Mouse (Mus musculus) mesoderm, embryonic 11.5 days (tissue): Measurements from ENCODE around the gene Srebf2.

ENCODE experiments used
- DNase-seq: peaks from one replicate; pipeline ENCODE4 v3.0.0-alpha.2; 2012; ENCODE audit warnings: low read depth, low spot score

Gene Srebf2

DNA sequence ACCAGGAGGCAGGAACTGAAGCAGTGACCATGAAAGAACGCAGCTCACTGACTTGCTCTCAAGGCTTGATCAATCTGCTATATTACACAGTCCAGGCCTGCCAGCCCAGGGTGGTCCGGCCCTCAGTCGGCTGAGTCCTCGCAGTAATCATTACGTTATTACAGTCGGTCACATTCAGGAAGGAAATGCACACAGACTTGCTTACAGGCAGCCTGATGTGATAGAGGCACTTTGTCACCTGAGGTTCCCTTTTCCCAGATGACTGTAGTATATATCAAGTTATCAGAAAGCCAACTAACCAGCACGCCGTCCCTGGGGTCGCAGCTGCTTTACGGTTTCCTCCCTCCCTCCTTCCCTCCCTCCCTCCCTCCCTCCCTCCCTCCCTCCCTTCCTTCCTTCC lies 9.9 kb downstream of the Srebf2 start:
- no peak for DNase-seq

- DNase-seq: peak; percentile 33
Observed at GRCm38 (mm10) chr15:82158243-82159035, 11.5 kb downstream of the Srebf2 start.

- DNase-seq: no peak
Observed at GRCm38 (mm10) chr15:82159471-82159870, 12.5 kb downstream of the Srebf2 start.

- no peak for DNase-seq
Observed at GRCm38 (mm10) chr15:82160731-82161640, 14.0 kb downstream of the Srebf2 start.

- no peak for DNase-seq
Observed at GRCm38 (mm10) chr15:82161965-82162600, 15.1 kb downstream of the Srebf2 start.

GRCm38 (mm10) chr15:82163356-82164060 lies 16.5 kb downstream of the Srebf2 start:
- no peak for DNase-seq

DNA sequence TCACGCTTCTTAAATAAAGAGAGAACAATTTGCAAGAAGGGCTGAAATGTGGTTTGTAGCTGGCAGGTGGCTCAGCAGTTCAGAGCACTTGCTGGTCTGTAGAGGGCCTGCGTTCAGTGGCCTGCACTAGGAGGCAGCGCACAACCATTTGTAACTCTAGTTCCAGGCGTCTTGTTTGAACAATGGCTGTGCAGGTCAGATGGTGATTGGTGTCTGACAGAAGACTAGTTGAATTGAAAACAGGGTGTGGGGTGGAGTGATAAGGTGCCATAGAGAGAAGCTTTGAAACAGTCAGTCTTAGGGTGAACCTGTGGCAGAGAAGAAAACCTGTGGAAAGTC lies 17.0 kb downstream of the Srebf2 start:
- no peak for DNase-seq

DNA sequence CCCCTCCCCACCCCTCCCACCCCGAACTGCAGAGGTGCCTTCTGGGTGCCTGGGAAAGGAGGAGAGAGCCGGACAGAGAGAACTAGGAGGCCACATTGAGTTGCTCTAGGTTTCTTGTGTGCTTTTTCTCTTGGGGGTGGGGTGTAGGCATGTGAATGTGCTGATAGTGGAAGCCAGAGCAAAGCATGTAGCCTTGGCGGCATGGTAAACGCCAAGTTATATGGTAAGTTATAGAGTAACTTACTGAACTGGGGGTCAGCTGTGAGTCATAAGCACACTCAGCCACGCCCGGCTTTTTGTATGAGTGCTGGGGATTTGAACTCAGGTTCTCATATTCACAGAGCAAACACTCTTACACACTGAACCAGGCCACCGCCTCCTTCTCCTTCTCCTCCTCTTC lies 17.5 kb downstream of the Srebf2 start:
- no peak for DNase-seq

GRCm38 (mm10) chr15:82165332-82166239 lies 18.6 kb downstream of the Srebf2 start:
- peak; percentile 78 for DNase-seq

DNA sequence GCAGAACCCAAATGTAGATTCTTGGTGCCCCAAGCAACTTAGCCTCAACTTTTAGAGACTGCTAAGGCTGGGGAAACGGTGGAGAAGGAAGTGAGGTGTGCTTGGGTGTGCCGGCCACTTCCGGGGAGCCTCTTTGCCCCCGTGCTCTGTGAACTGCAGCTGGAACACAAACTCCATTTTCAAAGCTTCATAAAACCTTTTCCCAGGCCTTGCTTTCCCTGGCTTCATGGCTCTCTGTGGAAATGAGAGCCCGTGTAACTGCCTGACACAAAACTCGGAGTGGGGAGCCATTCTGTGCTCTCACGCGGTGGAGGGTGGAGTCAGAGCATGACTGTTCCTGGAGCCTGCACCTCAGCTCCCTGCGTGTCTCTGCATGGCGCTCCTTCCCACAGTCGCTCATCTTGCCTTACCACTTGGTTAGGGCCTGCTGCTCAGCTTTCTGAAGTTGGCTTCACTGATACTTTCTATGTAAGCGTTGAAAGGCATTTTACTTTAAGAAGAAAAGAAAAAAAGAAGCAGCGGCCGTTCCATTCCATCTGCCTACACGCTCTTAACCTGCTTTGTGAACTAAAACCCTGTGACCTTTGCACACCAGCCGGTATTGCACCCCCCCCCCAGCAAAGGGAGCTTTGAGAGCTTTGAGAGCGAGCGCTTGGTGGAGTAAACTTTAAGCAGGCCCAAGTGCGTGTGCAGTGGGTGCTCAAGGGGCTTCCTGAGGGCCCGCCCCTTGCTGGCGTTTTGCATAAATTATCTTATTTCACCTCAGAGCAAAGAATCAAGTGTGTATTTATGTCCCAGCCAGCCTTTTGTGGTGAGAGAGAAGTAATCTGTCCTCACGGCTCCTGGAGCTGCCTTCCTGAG lies 19.5 kb downstream of the Srebf2 start:
- no peak for DNase-seq

- DNase-seq: no peak
Observed at GRCm38 (mm10) chr15:82167201-82168168, 20.5 kb downstream of the Srebf2 start.

GRCm38 (mm10) chr15:82169671-82170070 lies 22.7 kb downstream of the Srebf2 start:
- no peak for DNase-seq

- DNase-seq: no peak
Observed at GRCm38 (mm10) chr15:82170437-82171377, 23.7 kb downstream of the Srebf2 start.

DNA sequence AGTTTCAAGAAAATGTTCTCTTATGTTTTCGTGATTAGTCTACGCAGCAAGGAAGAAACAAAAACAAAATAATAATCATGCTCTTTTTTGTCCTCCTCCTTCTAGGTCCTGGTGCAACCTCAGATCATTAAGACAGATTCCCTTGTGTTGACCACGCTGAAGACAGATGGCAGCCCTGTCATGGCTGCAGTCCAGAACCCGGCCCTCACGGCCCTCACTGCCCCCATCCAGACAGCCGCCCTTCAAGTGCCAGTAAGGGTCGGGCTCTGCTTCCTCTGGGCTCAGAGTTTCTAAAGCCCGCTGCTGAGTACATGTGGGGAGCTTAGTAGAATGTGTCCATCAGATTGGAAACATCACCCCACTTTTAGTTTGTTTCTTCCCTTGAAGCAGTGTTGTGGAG lies 25.7 kb downstream of the Srebf2 start:
- DNase-seq: no peak

DNA sequence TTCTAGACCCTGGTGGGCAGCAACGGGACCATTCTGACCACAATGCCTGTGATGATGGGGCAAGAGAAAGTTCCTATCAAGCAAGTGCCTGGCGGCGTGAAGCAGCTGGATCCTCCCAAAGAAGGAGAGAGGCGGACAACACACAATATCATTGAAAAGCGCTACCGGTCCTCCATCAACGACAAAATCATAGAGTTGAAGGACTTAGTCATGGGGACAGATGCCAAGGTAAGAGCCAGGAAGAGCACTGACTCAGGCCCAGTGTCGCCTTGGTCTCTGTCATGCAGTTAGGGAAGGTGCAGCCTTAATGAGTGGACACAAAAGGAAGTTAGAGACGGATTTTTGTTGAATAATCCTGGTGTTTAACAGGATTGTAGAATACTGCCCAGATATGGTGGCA lies 28.1 kb downstream of the Srebf2 start:
- DNase-seq: no peak

GRCm38 (mm10) chr15:82177743-82178290 lies 30.8 kb downstream of the Srebf2 start:
- DNase-seq: no peak

DNA sequence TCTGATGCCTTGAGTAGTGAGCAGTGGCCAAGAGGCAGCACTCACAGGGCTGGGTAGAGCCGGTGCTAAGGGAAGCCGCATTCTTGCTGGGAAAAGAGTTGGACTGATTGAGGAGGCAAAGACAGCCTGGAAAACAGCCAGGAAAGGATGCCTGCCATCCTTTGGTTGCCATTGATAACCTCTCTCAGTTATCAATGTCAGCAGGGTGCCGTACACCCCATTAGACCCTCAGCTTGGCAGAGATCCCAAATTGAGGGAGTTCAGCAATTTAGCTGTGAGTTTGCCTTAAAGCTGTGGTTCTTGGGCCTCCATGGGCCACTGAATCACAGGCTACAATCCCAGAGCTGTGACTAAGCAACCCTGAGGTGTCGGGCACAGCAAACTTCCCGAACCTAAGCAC lies 34.1 kb downstream of the Srebf2 start:
- no peak for DNase-seq
